Mouse (Mus musculus): ENCODE measurements around the gene Olfr813. TPM values are rescaled to one million over a fixed set of nuclear protein-coding genes. Genes with fewer than 3 reads are reported as not detected.
"Not testable (repeated sequence)": the region's sequence is repeated elsewhere in the genome, so short reads cannot be mapped to it uniquely, and the experiment has no call there.

Olfr813 gene
- not detected for total RNA-seq (2021)

DNA sequence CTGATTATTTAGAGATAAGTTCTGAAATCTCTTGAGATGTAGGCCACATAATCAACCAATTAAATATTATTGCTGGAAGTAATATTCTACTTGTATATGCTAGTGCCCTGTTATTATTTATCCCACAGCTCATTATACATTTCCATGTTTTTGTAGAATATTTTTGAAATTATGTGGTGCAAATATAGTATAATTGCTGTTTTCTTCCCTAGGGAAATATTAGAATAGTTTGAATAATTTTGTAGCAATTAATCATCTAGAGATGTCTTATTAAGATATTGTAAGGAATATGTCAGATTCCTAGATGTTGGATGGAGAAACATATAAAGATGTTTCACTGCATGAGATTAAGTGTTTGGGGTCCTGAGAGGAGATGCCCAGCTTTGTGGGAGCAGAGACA lies at the start of gene Olfr813:
Gene Olfr813, plus strand, starts transcription at position 301 of the 400 bp plus-strand sequence.
- intact Hi-C loops (cut with DNase I): no loop called here

DNA sequence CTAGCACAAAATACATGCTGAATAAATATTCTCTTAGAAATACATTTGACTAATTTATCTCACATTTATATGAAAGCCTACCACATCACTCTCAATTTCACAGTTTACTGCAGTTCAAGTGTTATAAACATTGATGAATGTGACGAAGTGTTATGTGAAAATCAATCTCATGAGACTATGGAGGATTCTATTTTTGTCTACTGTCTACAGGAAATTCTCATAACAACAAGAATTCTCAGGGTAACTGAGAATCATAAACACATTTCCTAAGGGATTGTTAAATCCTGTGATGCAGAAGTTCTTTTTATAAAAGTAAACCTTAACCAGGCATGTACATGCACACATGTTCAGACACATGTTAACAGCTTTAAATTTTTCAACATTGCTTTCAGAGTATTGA lies 9.2 kb upstream of the Olfr813 start, which contains the start of gene Olfr812:
Gene Olfr812, minus strand, starts transcription at position 101 of the 400 bp plus-strand sequence.
- intact Hi-C loops (cut with DNase I): no loop called here
- DNase-seq: no peak

More for the DNA sequence above, at the start of gene Olfr813:
- DNase-seq: no peak

DNA sequence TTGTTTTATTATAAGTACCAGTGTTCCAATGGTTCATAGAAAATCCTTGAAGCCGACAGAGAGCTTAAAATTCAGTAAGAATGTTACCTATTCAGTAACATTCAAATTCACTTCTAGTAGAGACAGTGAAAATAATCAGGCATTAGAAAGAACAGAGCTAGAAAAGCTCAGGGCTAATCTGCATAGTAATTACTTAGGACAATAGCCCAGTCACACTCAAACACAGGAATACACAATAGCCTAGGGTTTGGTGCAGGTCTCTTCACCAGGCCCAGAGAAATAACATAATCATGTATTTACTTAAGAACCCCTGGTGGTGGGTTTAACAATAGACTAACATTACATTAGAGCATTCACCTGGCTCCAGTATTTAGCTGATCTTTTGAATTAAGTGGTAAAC lies 7.8 kb upstream of the Olfr813 start:
- intact Hi-C loops (cut with DNase I): no loop called here
- no peak for DNase-seq

DNA sequence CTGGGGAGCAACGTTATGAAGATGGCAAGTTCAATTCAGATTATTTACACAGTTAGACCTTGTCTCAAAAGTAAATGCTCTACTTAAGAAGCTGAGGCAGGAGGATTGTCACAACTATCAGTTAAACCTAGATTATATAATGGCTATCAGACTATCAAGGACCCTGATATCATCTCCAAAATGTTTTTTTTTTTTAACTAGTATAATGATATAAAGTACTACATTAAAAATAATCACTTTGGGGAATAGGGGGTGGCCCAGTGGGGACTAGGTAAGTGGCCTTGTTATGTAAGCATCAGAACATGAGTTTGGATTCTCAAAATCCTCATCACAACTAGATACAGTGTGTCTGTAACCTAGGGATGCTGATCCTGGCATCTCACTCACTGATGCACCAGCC lies 24.6 kb downstream of the Olfr813 start, which contains the start of gene Olfr814:
Gene Olfr814, minus strand, starts transcription at position 101 of the 400 bp plus-strand sequence.
- not testable (repeated sequence) for DNase-seq

DNA sequence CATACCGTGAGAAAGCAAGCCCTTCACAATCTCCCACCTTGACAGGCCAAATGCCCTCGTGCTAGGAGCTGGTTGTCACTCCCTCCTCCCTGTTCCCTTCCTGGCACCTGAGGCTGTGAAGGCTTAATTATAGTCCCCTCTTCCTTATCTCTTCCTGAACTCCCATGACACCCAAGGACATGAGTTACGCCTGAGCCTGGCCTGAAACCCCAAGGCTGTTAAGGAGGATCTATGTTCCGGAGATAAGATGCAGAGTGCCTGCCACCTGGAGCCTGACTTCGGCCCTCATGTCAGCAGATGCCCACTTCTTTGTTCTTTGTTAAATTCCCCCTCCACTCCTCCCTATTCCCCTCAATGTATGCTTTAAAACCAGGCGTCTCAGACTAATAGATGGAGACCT lies 30.3 kb downstream of the Olfr813 start:
- DNase-seq; intact Hi-C loops (cut with DNase I): not testable (repeated sequence)

More for the DNA sequence above, 24.6 kb downstream of the Olfr813 start, which contains the start of gene Olfr814:
- intact Hi-C loops (cut with DNase I): not testable (repeated sequence)

DNA sequence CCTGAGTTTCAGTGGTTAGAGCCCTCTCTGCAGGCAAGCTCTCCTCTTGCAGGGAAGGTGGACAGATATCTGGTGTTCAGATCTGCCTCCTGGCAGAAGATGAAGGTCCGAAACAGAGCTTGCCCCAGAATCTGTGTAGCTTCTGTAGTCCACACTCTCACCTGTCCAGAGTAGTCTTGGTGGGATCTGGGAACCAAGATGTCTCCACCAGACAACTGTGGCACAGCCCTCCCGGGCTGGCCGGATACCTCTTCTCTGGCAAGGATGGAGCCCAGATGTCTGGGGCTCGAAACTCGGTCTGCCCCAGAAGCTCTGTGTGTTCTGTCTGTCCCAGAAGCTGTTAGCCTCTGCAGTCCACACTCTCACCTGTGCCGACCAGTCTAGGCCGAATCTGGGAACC lies 30.8 kb downstream of the Olfr813 start:
- DNase-seq: no peak
- intact Hi-C loops (cut with DNase I): loop anchor here (2.0 kb wide), 1 partner anchor 17 kb away; no protein-coding TSS in a partner anchor

DNA sequence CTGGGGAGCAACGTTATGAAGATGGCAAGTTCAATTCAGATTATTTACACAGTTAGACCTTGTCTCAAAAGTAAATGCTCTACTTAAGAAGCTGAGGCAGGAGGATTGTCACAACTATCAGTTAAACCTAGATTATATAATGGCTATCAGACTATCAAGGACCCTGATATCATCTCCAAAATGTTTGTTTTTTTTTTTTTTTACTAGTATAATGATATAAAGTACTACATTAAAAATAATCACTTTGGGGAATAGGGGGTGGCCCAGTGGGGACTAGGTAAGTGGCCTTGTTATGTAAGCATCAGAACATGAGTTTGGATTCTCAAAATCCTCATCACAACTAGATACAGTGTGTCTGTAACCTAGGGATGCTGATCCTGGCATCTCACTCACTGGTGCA lies 50.6 kb downstream of the Olfr813 start, which contains the start of gene Olfr815:
Gene Olfr815, minus strand, starts transcription at position 101 of the 400 bp plus-strand sequence.
- intact Hi-C loops (cut with DNase I); DNase-seq: not testable (repeated sequence)

Other genes with a start within 250 kb of the Olfr813 start
- not detected for gene Olfr796, start 242.8 kb upstream of the Olfr813 start, total RNA-seq (2021)
- not detected for gene Olfr798, start 227.4 kb upstream of the Olfr813 start, total RNA-seq (2021)
- gene Olfr799, start 217.9 kb upstream of the Olfr813 start, total RNA-seq (2021): not detected
- gene Olfr800, start 197.7 kb upstream of the Olfr813 start, total RNA-seq (2021): not detected
- gene Olfr801, start 181.5 kb upstream of the Olfr813 start, total RNA-seq (2021): not detected
- not detected for gene Olfr802, start 167.2 kb upstream of the Olfr813 start, total RNA-seq (2021)
- not detected for gene Olfr803, start 161.1 kb upstream of the Olfr813 start, total RNA-seq (2021)
- not detected for gene Olfr804, start 152.2 kb upstream of the Olfr813 start, total RNA-seq (2021)
- not detected for gene Olfr805, start 126.0 kb upstream of the Olfr813 start, total RNA-seq (2021)
- not detected for gene Olfr806, start 113.4 kb upstream of the Olfr813 start, total RNA-seq (2021)
- gene Olfr807, start 97.6 kb upstream of the Olfr813 start, total RNA-seq (2021): not detected
- not detected for gene Olfr808, start 89.9 kb upstream of the Olfr813 start, total RNA-seq (2021)
- gene Olfr809, start 80.7 kb upstream of the Olfr813 start, total RNA-seq (2021): not detected
- not detected for gene Olfr810, start 60.5 kb upstream of the Olfr813 start, total RNA-seq (2021)
- gene Olfr811, start 51.0 kb upstream of the Olfr813 start, total RNA-seq (2021): not detected
- gene Olfr812, start 9.3 kb upstream of the Olfr813 start, total RNA-seq (2021): not detected
- not detected for gene Olfr814, start 24.5 kb downstream of the Olfr813 start, total RNA-seq (2021)
- gene Olfr815, start 50.5 kb downstream of the Olfr813 start, total RNA-seq (2021): not detected
- not detected for gene Olfr816, start 60.2 kb downstream of the Olfr813 start, total RNA-seq (2021)
- gene Olfr818, start 93.7 kb downstream of the Olfr813 start, total RNA-seq (2021): not detected
- not detected for gene Olfr819, start 111.9 kb downstream of the Olfr813 start, total RNA-seq (2021)
- not detected for gene Olfr247, start 120.8 kb downstream of the Olfr813 start, total RNA-seq (2021)
- gene Gm10310, start 129.7 kb downstream of the Olfr813 start, total RNA-seq (2021): not detected
- not detected for gene Olfr820, start 157.3 kb downstream of the Olfr813 start, total RNA-seq (2021)
- not detected for gene Olfr821, start 175.0 kb downstream of the Olfr813 start, total RNA-seq (2021)
- gene Olfr822, start 215.8 kb downstream of the Olfr813 start, total RNA-seq (2021): not detected